Mouse (Mus musculus) limb, embryonic 14.5 days (tissue): ENCODE measurements at regions not wholly inside any gene's neighbourhood (a gene's known extent, or its start where the extent isn't known, plus 50 kb on each side); places are given as distances from the start of the nearest gene placed in this dataset.

ENCODE experiments used
- ATAC-seq: fragments of 200-750 bp; cut with Nextera tagmentation; 2 replicates; pipeline ENCODE4 v1.8.0; 2017; ENCODE audit warnings: low read depth, moderate number of reproducible peaks, moderate TSS enrichment; ENCODE audit not compliant: low FRiP score
- DNase-seq: peaks from one replicate; pipeline ENCODE4 v3.0.0-alpha.2; 2015; ENCODE audit warnings: low spot score
- H3K27ac ChIP-seq: fragments of 300-500 bp; sonication (generic); replicated peaks from 2 replicates; pipeline ENCODE4 v1.5.1; 2014; ENCODE audit warnings: low read depth, mild to moderate bottlenecking, low read length, moderate library complexity, mixed read lengths
- H3K27me3 ChIP-seq: fragments of 300-500 bp; sonication (generic); 2 replicates; pipeline ENCODE4 v1.6.1; 2014; ENCODE audit warnings: low read length, mixed read lengths; ENCODE audit not compliant: control insufficient read depth, insufficient read depth
- H3K36me3 ChIP-seq: fragments of 300-500 bp; sonication (generic); 2 replicates; pipeline ENCODE4 v1.6.1; 2014; ENCODE audit warnings: mild to moderate bottlenecking, low read length, moderate library complexity, mixed read lengths; ENCODE audit not compliant: control insufficient read depth, insufficient read depth
- H3K4me1 ChIP-seq: fragments of 300-500 bp; sonication (generic); 2 replicates; pipeline ENCODE4 v1.6.1; 2014; ENCODE audit warnings: antibody characterized with exemption, low read length, mixed read lengths; ENCODE audit not compliant: control insufficient read depth, insufficient read depth
- H3K4me2 ChIP-seq: fragments of 300-500 bp; sonication (generic); replicated peaks from 2 replicates; pipeline ENCODE4 v1.6.1; 2014; ENCODE audit warnings: low read depth, mild to moderate bottlenecking, low read length, moderate library complexity; ENCODE audit not compliant: severe bottlenecking
- H3K4me3 ChIP-seq: fragments of 300-500 bp; sonication (generic); replicated peaks from 2 replicates; pipeline ENCODE4 v1.5.1; 2014; ENCODE audit warnings: low read length
- H3K9ac ChIP-seq: fragments of 300-500 bp; sonication (generic); 2 replicates; pipeline ENCODE4 v1.6.1; 2014; ENCODE audit warnings: mild to moderate bottlenecking, low read depth, low read length, moderate library complexity; ENCODE audit not compliant: severe bottlenecking
- H3K9me3 ChIP-seq: fragments of 300-500 bp; sonication (generic); 2 replicates; pipeline ENCODE4 v1.6.1; 2016; ENCODE audit warnings: low read length; ENCODE audit not compliant: control insufficient read depth
- POLR2A ChIP-seq: fragments of 200-500 bp; IDR thresholded peaks from 2 replicates; pipeline ENCODE4 v1.8.0; 2012; ENCODE audit warnings: inconsistent platforms, mild to moderate bottlenecking, moderate library complexity, borderline replicate concordance; ENCODE audit not compliant: insufficient read depth, insufficient read length; ENCODE audit errors: extremely low read depth
- WGBS: fragments of 180-500 bp; shearing (Covaris S2); extraction: QIAGEN DNeasy Blood & Tissue Kit; methylation state at CpG from one replicate; pipeline ENCODE4 v1.1.7; 2014; 5-methylcytosine and 5-hydroxymethylcytosine counted together

DNA sequence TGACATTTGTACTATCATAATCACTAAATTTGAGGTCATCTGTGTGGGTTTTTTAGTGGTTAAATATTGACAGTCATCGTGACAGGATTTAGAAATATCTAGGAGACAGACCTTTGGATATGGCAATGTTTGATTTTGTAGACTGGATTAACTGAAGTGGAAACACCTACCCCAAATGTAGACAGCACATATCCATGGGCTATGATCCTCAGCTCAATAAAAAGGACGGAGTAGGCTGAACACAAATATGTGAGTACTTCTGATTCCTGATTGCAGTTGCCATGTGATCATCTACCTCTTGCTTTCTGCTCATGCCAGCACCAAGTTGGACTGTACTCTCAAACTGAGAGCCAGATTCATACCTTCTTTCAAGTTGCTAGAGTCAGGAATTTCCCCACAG, 674.4 kb downstream of the Kcna4 start:
- Histone ChIP-seq H3K4me1 (no peaks in the 10 kb centered on the region), H3K36me3 (no peaks in the 10 kb centered on the region), H3K4me2 (no peak overlapping the region), H3K9ac (no peak overlapping the region), H3K27me3 (no peaks in the 10 kb centered on the region), H3K9me3 (no peaks in the 10 kb centered on the region), H3K4me3 (no peak overlapping the region), H3K27ac (no peak overlapping the region)
- 96% methylated on average over 2 of the region's 2 CpGs for WGBS
- ATAC-seq (no peak), DNase-seq (no peak)
- TF ChIP-seq POLR2A = no peak

DNA sequence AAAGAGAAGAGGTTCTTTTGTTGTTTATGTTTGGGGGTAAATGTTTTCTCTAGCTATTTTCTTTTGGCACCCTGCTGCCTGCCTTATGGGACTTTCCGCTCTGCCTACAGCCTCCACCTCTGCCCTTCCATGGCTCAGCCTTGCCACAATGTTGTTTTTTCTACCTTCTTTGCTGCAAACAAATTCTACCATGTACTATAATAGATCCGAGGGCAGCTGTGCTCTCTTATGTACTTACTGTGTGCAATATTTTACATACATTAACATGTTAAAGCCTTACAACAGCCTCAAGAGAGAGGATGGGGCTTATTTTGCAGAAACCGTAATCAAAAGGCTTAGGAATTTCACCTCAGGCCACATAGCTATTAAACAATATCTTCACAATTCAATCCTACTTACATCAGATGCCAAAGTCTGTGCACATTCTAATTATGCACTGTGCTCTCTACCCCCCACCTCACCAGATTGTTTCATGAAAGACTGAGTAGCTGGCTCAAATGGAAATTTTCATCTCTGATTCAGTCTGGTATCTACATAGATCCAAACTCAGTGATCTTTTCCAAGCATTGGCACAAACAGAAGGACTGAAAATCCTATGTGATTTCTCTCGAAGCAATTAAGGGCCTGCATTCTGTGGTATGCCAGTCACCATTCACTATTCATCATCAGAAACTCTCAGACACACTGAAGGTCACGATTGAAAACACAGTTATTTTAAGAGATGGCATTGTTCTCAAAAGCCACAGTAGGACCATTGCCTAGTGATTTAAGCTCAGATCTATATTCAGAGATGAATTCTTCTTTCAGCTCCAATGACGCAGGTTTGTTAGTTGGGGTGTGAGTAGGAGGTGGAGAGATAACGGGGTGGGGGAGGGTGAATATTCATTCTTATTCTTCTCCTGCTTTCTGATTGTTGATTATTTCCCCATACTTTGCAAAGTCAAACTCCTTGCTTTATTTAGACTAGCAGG, 675.2 kb downstream of the Kcna4 start:
- H3K27me3 ChIP-seq = no peaks in the 10 kb centered on the region
- H3K4me2 ChIP-seq = no peak overlapping the region
- TF ChIP-seq POLR2A = no peak
- DNase-seq = no peak
- ATAC-seq = no peak
- H3K4me3 ChIP-seq = no peak overlapping the region
- H3K9ac ChIP-seq = no peak overlapping the region
- 73% methylated on average over 7 of the region's 7 CpGs for WGBS
- H3K4me1 ChIP-seq = no peaks in the 10 kb centered on the region
- H3K36me3 ChIP-seq = no peaks in the 10 kb centered on the region
- H3K9me3 ChIP-seq = no peaks in the 10 kb centered on the region
- H3K27ac ChIP-seq = no peak overlapping the region

DNA sequence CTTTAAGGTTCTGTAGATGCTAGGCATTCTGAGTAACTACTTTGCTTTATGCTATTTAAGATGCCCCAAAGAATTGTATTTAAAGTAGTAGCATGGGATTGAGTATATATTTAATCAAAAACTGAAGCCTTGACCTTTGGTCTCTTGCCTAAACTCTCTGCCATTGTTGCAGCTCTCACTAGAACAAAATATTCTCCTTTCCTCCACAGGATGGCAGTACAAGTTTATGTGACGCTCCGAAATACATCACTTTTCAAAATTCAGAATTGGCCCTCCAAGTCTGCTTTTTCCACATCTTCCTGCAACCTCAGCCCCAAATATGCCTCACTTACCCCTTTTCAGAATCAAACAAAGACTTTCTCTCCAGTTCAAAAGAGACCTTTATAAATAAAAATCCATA, 678.1 kb downstream of the Kcna4 start:
- H3K27ac ChIP-seq = no peak overlapping the region
- DNase-seq = no peak
- 50% methylated on average over 2 of the region's 2 CpGs for WGBS

DNA sequence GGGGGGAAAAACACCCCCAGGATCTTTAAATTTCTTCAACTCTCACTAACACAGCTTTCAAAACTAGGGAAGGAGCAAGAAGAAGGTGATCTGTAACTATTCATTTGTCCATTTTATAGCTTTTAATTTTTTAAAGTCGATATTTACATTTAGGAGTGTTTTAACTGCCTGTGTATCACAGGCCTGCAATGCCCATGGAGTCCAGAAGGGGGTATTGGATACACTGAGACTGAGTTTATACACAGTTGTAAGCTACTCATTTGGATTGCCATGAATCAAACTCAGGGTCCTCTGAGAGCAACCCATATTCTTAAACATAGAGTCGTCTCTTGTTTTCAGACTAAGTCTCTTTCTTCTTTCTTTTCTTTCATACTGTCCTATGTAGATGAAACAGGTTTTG, 679.1 kb downstream of the Kcna4 start:
- Histone ChIP-seq H3K4me1 (no peaks in the 10 kb centered on the region), H3K4me3 (no peak overlapping the region), H3K9me3 (no peaks in the 10 kb centered on the region), H3K27me3 (no peaks in the 10 kb centered on the region), H3K27ac (no peak overlapping the region), H3K4me2 (no peak overlapping the region), H3K36me3 (no peaks in the 10 kb centered on the region), H3K9ac (no peak overlapping the region)
- WGBS = 85% methylated on average over 2 of the region's 2 CpGs
- DNase-seq (no peak), ATAC-seq (no peak)
- no peak for TF ChIP-seq POLR2A

More for the DNA sequence above, 678.1 kb downstream of the Kcna4 start:
- Histone ChIP-seq H3K4me1 (no peaks in the 10 kb centered on the region), H3K9ac (no peak overlapping the region), H3K4me2 (no peak overlapping the region), H3K36me3 (no peaks in the 10 kb centered on the region), H3K4me3 (no peak overlapping the region), H3K27me3 (no peaks in the 10 kb centered on the region), H3K9me3 (no peaks in the 10 kb centered on the region)
- ATAC-seq = no peak
- TF ChIP-seq POLR2A = no peak

DNA sequence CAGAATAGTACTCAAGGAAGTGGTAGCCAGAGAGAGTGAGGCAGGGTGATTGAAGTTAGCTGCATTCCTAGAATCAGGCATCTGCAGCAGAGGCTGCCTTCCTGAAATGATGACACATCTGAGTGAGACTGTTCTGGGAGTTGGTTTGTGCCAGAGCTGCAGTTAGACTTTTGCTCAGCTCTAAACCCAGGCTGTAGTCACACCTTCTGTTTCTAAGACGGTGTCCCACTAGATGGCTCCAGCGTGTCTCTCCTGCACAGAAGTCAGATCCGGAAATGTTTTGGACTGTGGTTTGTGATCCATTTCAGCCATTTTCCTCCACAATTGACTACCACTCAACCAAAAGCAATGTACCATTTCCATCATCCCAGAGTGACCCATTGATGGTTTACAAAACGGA, 683.1 kb downstream of the Kcna4 start:
- Histone ChIP-seq H3K27me3 (no peaks in the 10 kb centered on the region), H3K4me3 (no peak overlapping the region), H3K27ac (no peak overlapping the region), H3K4me1 (no peaks in the 10 kb centered on the region), H3K36me3 (no peaks in the 10 kb centered on the region), H3K9ac (no peak overlapping the region), H3K4me2 (no peak overlapping the region), H3K9me3 (no peaks in the 10 kb centered on the region)
- no peak for ATAC-seq
- no peak for DNase-seq
- 60% methylated on average over 4 of the region's 4 CpGs for WGBS
- no peak for TF ChIP-seq POLR2A
